Mouse (Mus musculus) intestine, postnatal 0 days (tissue): ENCODE data around the gene Mecr. TPM values are rescaled to one million over a fixed set of nuclear protein-coding genes. Genes with fewer than 3 reads are reported as not detected.
A peak's percentile ranks its signal among the peaks of the same experiment; 100 is the strongest.

Experiments used
- ATAC-seq: fragments of 200-750 bp; cut with Nextera tagmentation; 2 replicates; pipeline ENCODE4 v1.8.0; 2017; ENCODE audit warnings: mild to moderate bottlenecking, moderate TSS enrichment, moderate library complexity
- H3K27ac ChIP-seq: fragments of 300-500 bp; sonication (generic); 2 replicates; pipeline ENCODE4 v1.5.1; 2014; ENCODE audit warnings: mild to moderate bottlenecking, low read depth, low read length, moderate library complexity
- H3K27me3 ChIP-seq: fragments of 300-500 bp; sonication (generic); replicated peaks from 2 replicates; pipeline ENCODE4 v1.6.1; 2014; ENCODE audit warnings: low read length, mixed read lengths; ENCODE audit not compliant: control insufficient read depth, insufficient read depth
- H3K36me3 ChIP-seq: fragments of 300-500 bp; sonication (generic); 2 replicates; pipeline ENCODE4 v1.6.1; 2014; ENCODE audit warnings: mild to moderate bottlenecking, moderate library complexity; ENCODE audit not compliant: control insufficient read depth, insufficient read depth
- H3K4me1 ChIP-seq: fragments of 300-500 bp; sonication (generic); replicated peaks from 2 replicates; pipeline ENCODE4 v1.6.1; 2014; ENCODE audit warnings: antibody characterized with exemption, low read length, mixed read lengths; ENCODE audit not compliant: control insufficient read depth, insufficient read depth
- H3K4me2 ChIP-seq: fragments of 300-500 bp; sonication (generic); replicated peaks from 2 replicates; pipeline ENCODE4 v1.6.1; 2014; ENCODE audit warnings: low read depth, mild to moderate bottlenecking, moderate library complexity
- H3K4me3 ChIP-seq: fragments of 300-500 bp; sonication (generic); 2 replicates; pipeline ENCODE4 v1.5.1; 2014; ENCODE audit warnings: low read depth, low read length
- H3K9ac ChIP-seq: fragments of 300-500 bp; sonication (generic); 2 replicates; pipeline ENCODE4 v1.6.1; 2014; ENCODE audit warnings: mild to moderate bottlenecking, low read depth, low read length
- H3K9me3 ChIP-seq: fragments of 300-500 bp; sonication (generic); 2 replicates; pipeline ENCODE4 v1.6.1; 2016; ENCODE audit warnings: mixed run types; ENCODE audit not compliant: control insufficient read depth
- CTCF ChIP-seq: sonication (generic); IDR thresholded peaks from 2 replicates; pipeline ENCODE4 v1.5.1; 2016; ENCODE audit warnings: low read depth, mild to moderate bottlenecking, control low read depth, antibody characterized with exemption, moderate library complexity
- WGBS: fragments of 180-500 bp; shearing (Covaris S2); extraction: QIAGEN DNeasy Blood & Tissue Kit; methylation state at CpG from one replicate; pipeline ENCODE4 v1.1.7; 2014; 5-methylcytosine and 5-hydroxymethylcytosine counted together
- polyA plus RNA-seq: library from polyadenylated mRNA; unstranded; fragments of >200 nt; fragmentation: Nextera tagmentation; extraction: Ambion mirVana; gene quantifications from 2 replicates; pipeline ENCODE4 v1.2.1, GENCODE M21; 2015

Mecr gene
- polyA plus RNA-seq, 1 experiment from 2014 or later, result 27.3 TPM

GRCm38 (mm10) chr4:131906423-131906822 lies 63.2 kb downstream of the Mecr start:
- Histone ChIP-seq H3K4me2 (no peak overlapping the region), H3K9ac (no peak overlapping the region), H3K4me1 (0 out of 2 replicates have a peak, but pooled peaks cover 3% of the 10 kb centered on the region), H3K9me3 (no peaks in the 10 kb centered on the region), H3K27ac (no peak overlapping the region), H3K27me3 (no peaks in the 10 kb centered on the region), H3K36me3 (peaks cover 10% of the 10 kb centered on the region; the same call in 1 of the 2 replicates), H3K4me3 (no peak overlapping the region)
- ATAC-seq, result no peak
- 34% methylated on average over 6 of the region's 6 CpGs for WGBS
- no peak for TF ChIP-seq CTCF

- peak; percentile 58 for TF ChIP-seq CTCF
- no peak for ATAC-seq
- H3K4me1 ChIP-seq, result 0 out of 2 replicates have a peak, but pooled peaks cover 3% of the 10 kb centered on the region
- no peaks in the 10 kb centered on the region for H3K36me3 ChIP-seq
- no peak overlapping the region for H3K4me3 ChIP-seq
- H3K9ac ChIP-seq, result no peak overlapping the region
- no peaks in the 10 kb centered on the region for H3K27me3 ChIP-seq
- 92% methylated on average over 3 of the region's 3 CpGs for WGBS
- no peak overlapping the region for H3K4me2 ChIP-seq
- no peak overlapping the region for H3K27ac ChIP-seq
- H3K9me3 ChIP-seq, result no peaks in the 10 kb centered on the region
These were observed 64.6 kb downstream of the Mecr start for GRCm38 (mm10) chr4:131907912-131908311.

GRCm38 (mm10) chr4:131910237-131910994 lies 67.1 kb downstream of the Mecr start:
- Histone ChIP-seq H3K9me3 (no peaks in the 10 kb centered on the region), H3K4me1 (0 out of 2 replicates have a peak, but pooled peaks cover 3% of the 10 kb centered on the region), H3K9ac (peak overlapping the region; percentile 22; the same call in 1 of the 2 replicates), H3K27me3 (peaks cover 15% of the 10 kb centered on the region; the same call in 1 of the 2 replicates), H3K27ac (peak overlapping the region; percentile 15; the same call in 1 of the 2 replicates), H3K4me2 (peak overlapping the region; percentile 57), H3K36me3 (no peaks in the 10 kb centered on the region), H3K4me3 (peak overlapping the region; percentile 11)
- no peak for TF ChIP-seq CTCF
- WGBS, result 8% methylated on average over 18 of the region's 21 CpGs
- ATAC-seq, result peak; percentile 63

- Histone ChIP-seq H3K36me3 (no peaks in the 10 kb centered on the region), H3K27ac (no peak overlapping the region), H3K4me2 (peak overlapping the region; percentile 57; the same call in 1 of the 2 replicates), H3K4me3 (no peak overlapping the region), H3K27me3 (peaks cover 24% of the 10 kb centered on the region), H3K9me3 (no peaks in the 10 kb centered on the region), H3K4me1 (0 out of 2 replicates have a peak, but pooled peaks cover 5% of the 10 kb centered on the region), H3K9ac (no peak overlapping the region)
- no peak for TF ChIP-seq CTCF
- no peak for ATAC-seq
- WGBS, result 44% methylated on average over 5 of the region's 5 CpGs
These were observed 68.3 kb downstream of the Mecr start for GRCm38 (mm10) chr4:131911521-131911920.

GRCm38 (mm10) chr4:131913526-131913925 lies 70.3 kb downstream of the Mecr start:
- H3K4me1 ChIP-seq, result 0 out of 2 replicates have a peak, but pooled peaks cover 5% of the 10 kb centered on the region

GRCm38 (mm10) chr4:131914046-131914643 lies 70.9 kb downstream of the Mecr start:
- no peak for ATAC-seq
- WGBS, result 43% methylated on average over 9 of the region's 9 CpGs
- Histone ChIP-seq H3K27ac (no peak overlapping the region), H3K4me2 (no peak overlapping the region), H3K9me3 (no peaks in the 10 kb centered on the region), H3K9ac (no peak overlapping the region), H3K27me3 (peaks cover 31% of the 10 kb centered on the region), H3K36me3 (no peaks in the 10 kb centered on the region), H3K4me1 (0 out of 2 replicates have a peak, but pooled peaks cover 5% of the 10 kb centered on the region), H3K4me3 (no peak overlapping the region)
- no peak for TF ChIP-seq CTCF

More at GRCm38 (mm10) chr4:131913526-131913925, 70.3 kb downstream of the Mecr start:
- H3K36me3 ChIP-seq, result no peaks in the 10 kb centered on the region
- no peak for ATAC-seq
- WGBS, result 70% methylated on average over 10 of the region's 10 CpGs
- H3K27me3 ChIP-seq, result peaks cover 31% of the 10 kb centered on the region
- H3K27ac ChIP-seq, result no peak overlapping the region
- H3K9ac ChIP-seq, result no peak overlapping the region
- no peak overlapping the region for H3K4me3 ChIP-seq
- H3K9me3 ChIP-seq, result no peaks in the 10 kb centered on the region
- H3K4me2 ChIP-seq, result no peak overlapping the region
- no peak for TF ChIP-seq CTCF
